Mouse (Mus musculus) heart, postnatal 0 days (tissue): ENCODE results near the gene Csnk2a2.

Experiments used
- CTCF ChIP-seq: IDR thresholded peaks from 2 replicates; pipeline ENCODE4 v1.5.1; 2016; ENCODE audit warnings: antibody characterized with exemption, control low read depth, low read depth
- EP300 ChIP-seq: IDR thresholded peaks from 2 replicates; pipeline ENCODE4 v1.6.1; 2016; ENCODE audit warnings: antibody characterized with exemption, low read depth

DNA sequence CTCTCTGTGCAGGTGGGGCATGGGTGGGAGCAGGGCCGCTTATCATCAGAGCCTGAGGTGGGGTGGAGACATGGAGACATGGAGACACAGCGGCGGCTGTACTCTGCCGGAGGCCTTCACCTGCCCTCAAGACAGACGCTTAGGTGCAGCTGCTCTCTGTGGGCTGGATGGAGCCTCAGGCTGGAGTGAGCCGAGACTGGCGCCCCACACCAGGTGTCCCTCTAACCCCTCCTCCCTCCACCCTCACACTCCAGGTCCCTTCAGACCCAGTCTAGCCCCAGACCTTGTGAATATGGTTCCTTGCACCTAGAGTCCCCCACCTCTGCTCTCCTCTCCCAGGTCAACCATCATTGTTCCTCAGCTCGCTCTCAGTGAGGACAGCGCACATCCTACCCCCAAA is 90.7 kb downstream of the Csnk2a2 start:
- TF ChIP-seq CTCF (no peak), EP300 (no peak)
